Mouse (Mus musculus) brown adipose tissue, adult 24 weeks (tissue): Measurements from ENCODE around the gene Csnk1g2. TPM values are rescaled to one million over a fixed set of nuclear protein-coding genes. Genes with fewer than 3 reads are reported as not detected.
A peak's percentile ranks its signal among the peaks of the same experiment; 100 is the strongest.

Experiments
- H3K27ac ChIP-seq: fragments of 200-500 bp; replicated peaks from 2 replicates; pipeline ENCODE4 v1.5.1; 2012; ENCODE audit warnings: low read depth, mild to moderate bottlenecking, low read length
- H3K4me1 ChIP-seq: fragments of 200-500 bp; 2 replicates; pipeline ENCODE4 v1.6.1; 2012; ENCODE audit warnings: low read length, mixed read lengths; ENCODE audit not compliant: control insufficient read depth, insufficient read depth, insufficient read length
- H3K4me3 ChIP-seq: fragments of 200-500 bp; 2 replicates; pipeline ENCODE4 v1.5.1; 2012; ENCODE audit warnings: low read depth, mild to moderate bottlenecking, low read length, moderate library complexity; ENCODE audit not compliant: insufficient read depth
- polyA plus RNA-seq: library from polyadenylated mRNA; stranded (reverse); fragments of >200 nt; gene quantifications from 2 replicates; pipeline ENCODE4 v1.2.4, GENCODE M21; 2012; ENCODE audit not compliant: missing spikeins, insufficient read depth, insufficient read length

The Csnk1g2 gene
- polyA plus RNA-seq, 1 experiment: 67.7 TPM

GRCm38 (mm10) chr10:80661149-80661548, 38.5 kb downstream of the Csnk1g2 start:
- Histone ChIP-seq H3K4me3 (no peak overlapping the region), H3K27ac (no peak overlapping the region), H3K4me1 (peaks cover 10% of the 10 kb centered on the region)

- H3K4me1 ChIP-seq: peaks cover 22% of the 10 kb centered on the region
- H3K4me3 ChIP-seq: no peak overlapping the region
- peak overlapping the region; percentile 84; the same call in 1 of the 2 replicates for H3K27ac ChIP-seq
Observed at GRCm38 (mm10) chr10:80663485-80664196, 41.0 kb downstream of the Csnk1g2 start.

- peak overlapping the region; percentile 21 for H3K4me3 ChIP-seq
- H3K4me1 ChIP-seq: peaks cover 29% of the 10 kb centered on the region
- H3K27ac ChIP-seq: peak overlapping the region; percentile 84
Observed at GRCm38 (mm10) chr10:80664197-80665015, 41.8 kb downstream of the Csnk1g2 start.

GRCm38 (mm10) chr10:80665016-80665380, 42.4 kb downstream of the Csnk1g2 start:
- Histone ChIP-seq H3K27ac (peak overlapping the region; percentile 84), H3K4me1 (peaks cover 34% of the 10 kb centered on the region), H3K4me3 (peak overlapping the region; percentile 21)

- Histone ChIP-seq H3K4me3 (no peak overlapping the region), H3K27ac (peak overlapping the region; percentile 54), H3K4me1 (peaks cover 35% of the 10 kb centered on the region)
Observed at GRCm38 (mm10) chr10:80665459-80665858, 42.8 kb downstream of the Csnk1g2 start.

GRCm38 (mm10) chr10:80665981-80666733, 43.5 kb downstream of the Csnk1g2 start:
- Histone ChIP-seq H3K27ac (peak overlapping the region; percentile 19), H3K4me1 (peaks cover 35% of the 10 kb centered on the region), H3K4me3 (no peak overlapping the region)

- Histone ChIP-seq H3K4me1 (peaks cover 40% of the 10 kb centered on the region), H3K4me3 (no peak overlapping the region), H3K27ac (0 out of 2 replicates have a peak overlapping the region, but pooled peaks have one; percentile 4)
Observed at GRCm38 (mm10) chr10:80666837-80667412, 44.3 kb downstream of the Csnk1g2 start.

GRCm38 (mm10) chr10:80668614-80669013, 46.0 kb downstream of the Csnk1g2 start:
- Histone ChIP-seq H3K4me1 (peaks cover 49% of the 10 kb centered on the region), H3K4me3 (no peak overlapping the region), H3K27ac (no peak overlapping the region; the same call in 1 of the 2 replicates)

GRCm38 (mm10) chr10:80669018-80669417, 46.4 kb downstream of the Csnk1g2 start:
- H3K27ac ChIP-seq: peak overlapping the region; percentile 66; the same call in 1 of the 2 replicates
- H3K4me1 ChIP-seq: peaks cover 49% of the 10 kb centered on the region
- no peak overlapping the region for H3K4me3 ChIP-seq

- Histone ChIP-seq H3K4me3 (peak overlapping the region; percentile 12), H3K27ac (peak overlapping the region; percentile 66), H3K4me1 (peaks cover 49% of the 10 kb centered on the region)
Observed at GRCm38 (mm10) chr10:80669737-80670485, 47.3 kb downstream of the Csnk1g2 start.

GRCm38 (mm10) chr10:80670531-80670930, 47.9 kb downstream of the Csnk1g2 start:
- Histone ChIP-seq H3K4me3 (peak overlapping the region; percentile 12; the same call in 1 of the 2 replicates), H3K4me1 (peaks cover 45% of the 10 kb centered on the region)

GRCm38 (mm10) chr10:80671251-80671650, 48.6 kb downstream of the Csnk1g2 start:
- peak overlapping the region; percentile 32 for H3K27ac ChIP-seq
- H3K4me1 ChIP-seq: peaks cover 39% of the 10 kb centered on the region
- 0 out of 2 replicates have a peak overlapping the region, but pooled peaks have one; percentile 78 for H3K4me3 ChIP-seq

More at GRCm38 (mm10) chr10:80670531-80670930, 47.9 kb downstream of the Csnk1g2 start:
- peak overlapping the region; percentile 55 for H3K27ac ChIP-seq

- Histone ChIP-seq H3K27ac (peak overlapping the region; percentile 90), H3K4me1 (peaks cover 34% of the 10 kb centered on the region)
Observed at GRCm38 (mm10) chr10:80671936-80672690, 49.5 kb downstream of the Csnk1g2 start.

More at GRCm38 (mm10) chr10:80671936-80672690, 49.5 kb downstream of the Csnk1g2 start:
- H3K4me3 ChIP-seq: peak overlapping the region; percentile 78
